Mouse (Mus musculus): ENCODE results near the gene Rab31. TPM values are rescaled to one million over a fixed set of nuclear protein-coding genes. Genes with fewer than 3 reads are reported as not detected.

Gene Rab31
- total and polyA plus RNA-seq, 3 experiments = 0.79 to 2.8 (median 1.2) TPM

DNA sequence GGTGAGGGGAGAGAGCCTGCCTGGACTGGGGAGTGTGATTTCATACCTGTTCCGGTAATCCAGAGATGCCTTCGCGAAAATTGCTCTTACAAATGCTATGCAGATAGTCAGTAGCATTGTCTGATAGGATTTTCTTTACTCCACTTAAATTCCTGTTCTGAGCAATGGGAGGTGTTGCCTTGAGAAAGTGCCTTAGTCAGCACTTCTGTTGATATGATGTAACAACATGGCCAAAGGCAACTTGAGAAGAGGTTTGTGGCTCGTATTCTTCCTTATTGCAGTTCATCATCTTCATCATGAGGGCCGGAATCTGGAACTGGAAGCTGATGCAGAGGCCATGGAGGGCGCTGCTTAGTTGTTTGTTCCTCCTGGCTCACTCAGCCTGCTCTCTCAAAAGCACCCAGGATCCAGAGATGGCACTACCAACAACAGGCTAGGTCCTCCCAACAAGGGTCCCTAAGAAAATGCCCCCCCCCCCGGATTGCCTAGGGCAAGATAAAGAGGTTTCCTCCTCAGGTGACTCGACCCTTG is 12.1 kb upstream of the Rab31 start:
- peak overlapping the region; percentile 49 to 92 (median 82) for H3K4me3 ChIP-seq (replicated peaks in 1 of 3; ENCODE audit: low read depth in 2 of 3, low read length in 2 of 3, poor library complexity in 1 of 3)
- in situ Hi-C loops (cut with MboI; ENCODE audit: low pct_ligation_motif_present, low pct_unique_long_range_greater_than_20kb, low sequenced_read_pairs) = no loop called here

GRCm38 (mm10) chr17:65783182-65784161 is 10.9 kb upstream of the Rab31 start:
- Histone ChIP-seq H3K4me3 (replicated peaks in 1 of 3; ENCODE audit: low read depth in 2 of 3, low read length in 2 of 3, poor library complexity in 1 of 3) (peak overlapping the region; percentile 82 to 100 (median 92)), H3K27ac (ENCODE audit: insufficient read depth, low read depth) (peak overlapping the region; percentile 68), H3K27me3 (replicated peaks) (no peaks in the 10 kb centered on the region), H3K9me3 (replicated peaks; ENCODE audit: low read length) (no peaks in the 10 kb centered on the region), H3K4me2 (ENCODE audit: insufficient read depth, low read depth, poor library complexity, severe bottlenecking) (peak overlapping the region; percentile 84), H3K79me2 (replicated peaks; ENCODE audit: control insufficient read depth, extremely low read depth, insufficient read depth, poor library complexity, severe bottlenecking) (peaks cover 20% of the 10 kb centered on the region), H3K9ac (ENCODE audit: insufficient read depth, low read depth) (peak overlapping the region; percentile 100), H3K4me1 (ENCODE audit: control insufficient read depth in 1 of 2, insufficient read depth in 2 of 2) (peaks cover 17 to 45% of the 10 kb centered on the region in 2 experiments), H3K36me3 (replicated peaks in 1 of 2; ENCODE audit: control insufficient read depth in 1 of 2, insufficient read depth in 1 of 2, low read length in 1 of 2) (peaks cover 2 to 17% of the 10 kb centered on the region in 2 experiments)
- in situ Hi-C loops (cut with MboI; ENCODE audit: low pct_ligation_motif_present, low pct_unique_long_range_greater_than_20kb, low sequenced_read_pairs) = no loop called here
- TF ChIP-seq ZC3H11A (IDR thresholded peaks at IDR 0.05; ENCODE audit: low read depth, low read length) (no peak), SIN3A (IDR thresholded peaks at IDR 0.05; ENCODE audit: low read length) (peak; percentile 51; the same call in 1 of the 2 replicates), USF2 (conservative IDR thresholded peaks at IDR 0.05; ENCODE audit: low read depth, low read length) (no peak), TCF12 (IDR thresholded peaks at IDR 0.05; ENCODE audit: low read depth, low read length) (no peak), MAFK (IDR thresholded peaks at IDR 0.05; ENCODE audit: insufficient replicate concordance, low read length) (no peak), JUND (conservative IDR thresholded peaks at IDR 0.05; ENCODE audit: low read depth, low read length) (no peak), MYC (IDR thresholded peaks at IDR 0.05; ENCODE audit: low read depth, low read length) (no peak), POLR2AphosphoS2 (IDR thresholded peaks at IDR 0.05; ENCODE audit: low read depth, low read length) (no peak), ETS1 (conservative IDR thresholded peaks at IDR 0.05; ENCODE audit: low read depth, low read length) (no peak), CHD2 (IDR thresholded peaks at IDR 0.05; ENCODE audit: low read length) (no peak), ZNF384 (IDR thresholded peaks at IDR 0.05; ENCODE audit: low read depth, low read length) (no peak), E2F4 (IDR thresholded peaks at IDR 0.05; ENCODE audit: insufficient replicate concordance, low read depth, low read length) (no peak), TBP (conservative IDR thresholded peaks at IDR 0.05; ENCODE audit: low read depth, low read length) (no peak), UBTF (IDR thresholded peaks at IDR 0.05; ENCODE audit: low read depth, low read length) (0 out of 2 replicates have a peak, but pooled peaks have one; percentile 58), PAX5 (IDR thresholded peaks at IDR 0.05; ENCODE audit: low read length) (no peak)
- dilution Hi-C loops (cut with MboI; ENCODE audit: extremely low pct_ligation_motif_present, extremely low pct_unique_long_range_greater_than_20kb, low sequenced_read_pairs) = no loop called here
- no peak for DNase-seq (ENCODE audit: extremely low read depth)

More for the DNA sequence above, 12.1 kb upstream of the Rab31 start:
- no peaks in the 10 kb centered on the region for H3K9me3 ChIP-seq (replicated peaks; ENCODE audit: low read length)
- peaks cover 29% of the 10 kb centered on the region for H3K79me2 ChIP-seq (replicated peaks; ENCODE audit: control insufficient read depth, extremely low read depth, insufficient read depth, poor library complexity, severe bottlenecking)
- H3K36me3 ChIP-seq (replicated peaks in 1 of 2; ENCODE audit: control insufficient read depth in 1 of 2, insufficient read depth in 1 of 2, low read length in 1 of 2) = peaks cover 2 to 19% of the 10 kb centered on the region in 2 experiments
- TF ChIP-seq NRF1 (IDR thresholded peaks at IDR 0.05; ENCODE audit: low read depth, low read length) (no peak), MAFK (IDR thresholded peaks at IDR 0.05; ENCODE audit: insufficient replicate concordance, low read length) (peak; percentile 99), ELF1 (IDR thresholded peaks at IDR 0.05; ENCODE audit: low read depth, low read length) (0 out of 2 replicates have a peak, but pooled peaks have one; percentile 21)
- no peak for DNase-seq (ENCODE audit: extremely low read depth)
- dilution Hi-C loops (cut with MboI; ENCODE audit: extremely low pct_ligation_motif_present, extremely low pct_unique_long_range_greater_than_20kb, low sequenced_read_pairs) = no loop called here
- H3K27ac ChIP-seq (ENCODE audit: insufficient read depth, low read depth) = no peak overlapping the region; the same call in 1 of the 2 replicates
- no peaks in the 10 kb centered on the region for H3K27me3 ChIP-seq (replicated peaks)
- peaks cover 23 to 57% of the 10 kb centered on the region in 2 experiments for H3K4me1 ChIP-seq (ENCODE audit: control insufficient read depth in 1 of 2, insufficient read depth in 2 of 2)
- peak overlapping the region; percentile 100 for H3K9ac ChIP-seq (ENCODE audit: insufficient read depth, low read depth)
- peak overlapping the region; percentile 67 for H3K4me2 ChIP-seq (ENCODE audit: insufficient read depth, low read depth, poor library complexity, severe bottlenecking)

Measured in CH12.LX (cell line).